Mouse (Mus musculus) ES-Bruce4 (cell line): ENCODE data around the gene Hs3st5. TPM values are rescaled to one million over a fixed set of nuclear protein-coding genes. Genes with fewer than 3 reads are reported as not detected.
A peak's percentile ranks its signal among the peaks of the same experiment; 100 is the strongest.

ENCODE experiments used
- H3K27ac ChIP-seq: 2 replicates; pipeline ENCODE4 v1.5.1; 2012; ENCODE audit warnings: low read length, inconsistent platforms; ENCODE audit not compliant: insufficient read depth
- H3K27me3 ChIP-seq: 2 replicates; pipeline ENCODE4 v1.6.1; 2012; ENCODE audit warnings: mild to moderate bottlenecking, low read length, inconsistent platforms; ENCODE audit not compliant: control insufficient read depth, poor library complexity, insufficient read depth, severe bottlenecking
- H3K36me3 ChIP-seq: 2 replicates; pipeline ENCODE4 v1.6.1; 2012; ENCODE audit warnings: inconsistent platforms, mild to moderate bottlenecking, low read length, moderate library complexity; ENCODE audit not compliant: control insufficient read depth, poor library complexity, insufficient read depth, severe bottlenecking
- H3K4me1 ChIP-seq: one replicate; pipeline ENCODE4 v1.8.1; 2011; ENCODE audit warnings: low read length; ENCODE audit not compliant: control insufficient read depth, insufficient read depth
- H3K4me3 ChIP-seq: 2 replicates; pipeline ENCODE4 v1.5.1; 2011; ENCODE audit warnings: low read depth, mild to moderate bottlenecking, low read length
- H3K9ac ChIP-seq: 2 replicates; pipeline ENCODE4 v1.6.1; 2012; ENCODE audit warnings: low read depth, mild to moderate bottlenecking, inconsistent platforms; ENCODE audit not compliant: poor library complexity, severe bottlenecking
- H3K9me3 ChIP-seq: replicated peaks from 2 replicates; pipeline ENCODE4 v1.6.1; 2012; ENCODE audit warnings: mild to moderate bottlenecking, low read length, inconsistent platforms; ENCODE audit not compliant: control insufficient read depth, poor library complexity, insufficient read depth, severe bottlenecking
- CTCF ChIP-seq: IDR thresholded peaks from one replicate; pipeline ENCODE4 v1.8.1; 2011; ENCODE audit warnings: low read depth, low read length
- EP300 ChIP-seq: IDR thresholded peaks from 2 replicates; pipeline ENCODE4 v1.6.1; 2011; ENCODE audit warnings: low read depth, low read length; ENCODE audit not compliant: insufficient read depth
- POLR2A ChIP-seq: IDR thresholded peaks from one replicate; pipeline ENCODE4 v1.8.1; 2011; ENCODE audit warnings: low read length; ENCODE audit not compliant: insufficient read depth
- polyA plus RNA-seq: library from polyadenylated mRNA; stranded (reverse); fragments of >200 nt; gene quantifications from 2 replicates; pipeline ENCODE4 v1.2.4, GENCODE M21; 2011; ENCODE audit warnings: low read depth; ENCODE audit not compliant: missing spikeins, insufficient read depth, insufficient read length

Hs3st5 gene
- 0.21 TPM in 1 of 2 replicates, not detected in the other for polyA plus RNA-seq

GRCm38 (mm10) chr10:36506727-36507555 is at the start of gene Hs3st5:
Gene Hs3st5, plus strand, starts transcription at chr10:36506814.
- no peak within 1 kb of the TSS for H3K27ac ChIP-seq
- no peaks in the 10 kb centered on the region for H3K27me3 ChIP-seq
- no peaks in the 10 kb centered on the region for H3K4me1 ChIP-seq
- no peaks in the 10 kb centered on the region for H3K36me3 ChIP-seq
- H3K4me3 ChIP-seq = peak within 1 kb of the TSS; percentile 72
- H3K9ac ChIP-seq = 0 out of 2 replicates have a peak within 1 kb of the TSS, but pooled peaks have one; percentile 19
- TF ChIP-seq EP300 (no peak), CTCF (no peak), POLR2A (no peak)
- no peaks in the 10 kb centered on the region for H3K9me3 ChIP-seq

- Histone ChIP-seq H3K36me3 (no peaks in the 10 kb centered on the region), H3K4me3 (no peak overlapping the region), H3K27me3 (no peaks in the 10 kb centered on the region), H3K4me1 (no peaks in the 10 kb centered on the region), H3K9ac (no peak overlapping the region), H3K9me3 (no peaks in the 10 kb centered on the region), H3K27ac (no peak overlapping the region)
- no peak for TF ChIP-seq CTCF
- TF ChIP-seq POLR2A = no peak
- no peak for TF ChIP-seq EP300
Measured at GRCm38 (mm10) chr10:36468664-36469063, 38.0 kb upstream of the Hs3st5 start.

- no peaks in the 10 kb centered on the region for H3K4me1 ChIP-seq
- no peak overlapping the region for H3K9ac ChIP-seq
- H3K9me3 ChIP-seq = no peaks in the 10 kb centered on the region
- H3K4me3 ChIP-seq = no peak overlapping the region
- H3K36me3 ChIP-seq = no peaks in the 10 kb centered on the region
- TF ChIP-seq CTCF = no peak
- TF ChIP-seq EP300 = no peak
- no peak for TF ChIP-seq POLR2A
- no peaks in the 10 kb centered on the region for H3K27me3 ChIP-seq
- no peak overlapping the region for H3K27ac ChIP-seq
Measured at GRCm38 (mm10) chr10:36471135-36471534, 35.5 kb upstream of the Hs3st5 start.

- Histone ChIP-seq H3K4me3 (no peak overlapping the region), H3K4me1 (no peaks in the 10 kb centered on the region), H3K27ac (no peak overlapping the region), H3K27me3 (no peaks in the 10 kb centered on the region), H3K36me3 (no peaks in the 10 kb centered on the region), H3K9ac (no peak overlapping the region), H3K9me3 (no peaks in the 10 kb centered on the region)
- no peak for TF ChIP-seq CTCF
- TF ChIP-seq EP300 = no peak
Measured at GRCm38 (mm10) chr10:36474834-36475233, 31.8 kb upstream of the Hs3st5 start.

- no peaks in the 10 kb centered on the region for H3K4me1 ChIP-seq
Measured at GRCm38 (mm10) chr10:36477543-36477942, 29.1 kb upstream of the Hs3st5 start.

GRCm38 (mm10) chr10:36483362-36483761 is 23.3 kb upstream of the Hs3st5 start:
- no peaks in the 10 kb centered on the region for H3K9me3 ChIP-seq
- H3K27ac ChIP-seq = no peak overlapping the region
- H3K4me1 ChIP-seq = no peaks in the 10 kb centered on the region
- no peak overlapping the region for H3K9ac ChIP-seq
- H3K4me3 ChIP-seq = no peak overlapping the region
- H3K27me3 ChIP-seq = no peaks in the 10 kb centered on the region
- H3K36me3 ChIP-seq = no peaks in the 10 kb centered on the region
- TF ChIP-seq CTCF = no peak
- no peak for TF ChIP-seq POLR2A
- no peak for TF ChIP-seq EP300

More at GRCm38 (mm10) chr10:36477543-36477942, 29.1 kb upstream of the Hs3st5 start:
- Histone ChIP-seq H3K27ac (no peak overlapping the region), H3K36me3 (no peaks in the 10 kb centered on the region), H3K9me3 (no peaks in the 10 kb centered on the region), H3K4me3 (no peak overlapping the region), H3K27me3 (no peaks in the 10 kb centered on the region), H3K9ac (no peak overlapping the region)
- no peak for TF ChIP-seq POLR2A
- no peak for TF ChIP-seq CTCF
- no peak for TF ChIP-seq EP300
